Mouse (Mus musculus): ENCODE data around the gene Acot11. TPM values are rescaled to one million over a fixed set of nuclear protein-coding genes. Genes with fewer than 3 reads are reported as not detected.

Acot11 gene
- 10 to 100 TPM in 1 of 2 experiments, 1 to 10 TPM in 1; 9.3 to 10.1 TPM for total RNA-seq (2023)

GRCm38 (mm10) chr4:106804910-106805274 lies at the start of gene Acot11:
Gene Acot11 (minus strand): TSS chr4:106804998.

DNA sequence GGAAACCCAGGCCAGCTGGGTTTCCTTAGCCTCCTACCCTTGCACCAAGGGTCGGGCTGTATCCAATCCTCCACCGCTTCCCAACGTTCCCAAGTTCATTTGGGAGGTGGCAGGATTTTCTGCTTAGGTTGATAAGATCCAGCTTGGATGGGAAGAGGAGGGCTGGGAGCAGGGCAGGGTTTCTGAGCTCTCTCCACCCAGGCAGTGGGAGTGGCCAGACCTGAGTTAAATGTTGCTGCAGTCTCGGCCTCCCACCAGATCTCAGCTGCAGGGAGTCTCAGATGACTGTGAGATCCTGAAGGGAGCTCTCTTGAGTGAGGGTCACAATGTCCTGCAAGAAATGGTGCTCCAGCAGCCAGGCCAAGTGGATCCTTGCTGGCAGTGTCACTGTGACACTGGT lies 71.2 kb downstream of the Acot11 start, which contains the start of gene Fam151a:
Gene Fam151a (plus strand): TSS at position 254 of the 400 bp plus-strand sequence.

DNA sequence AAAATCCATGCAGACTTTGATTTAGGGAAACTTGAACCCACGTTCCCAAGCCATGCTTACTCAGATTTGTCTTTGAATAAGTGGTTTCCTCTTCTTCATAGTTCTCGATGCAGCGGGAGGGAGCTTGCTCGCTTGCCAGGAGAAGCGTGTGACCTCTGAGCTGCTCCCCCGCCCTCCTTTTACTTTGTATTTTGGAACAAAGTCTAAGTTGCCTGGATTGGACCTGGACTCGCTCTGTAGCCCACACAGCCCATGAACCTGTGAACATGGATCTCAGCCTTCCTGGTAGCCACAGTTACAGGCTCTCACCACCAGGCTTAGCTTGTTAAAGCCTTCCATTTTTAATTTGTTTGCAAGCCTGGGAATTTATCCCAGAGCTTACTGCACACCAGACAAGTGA lies 74.0 kb downstream of the Acot11 start, which contains the start of gene Mroh7:
Gene Mroh7 (minus strand): TSS at position 112 of the 400 bp plus-strand sequence.

Other genes starting within 250 kb of the Acot11 start
- gene Dhcr24, start 244.0 kb downstream of the Acot11 start, total RNA-seq (2023), result 1 to 10 TPM; 4.3 to 6.0 TPM
- not detected for gene Lexm, start 187.8 kb downstream of the Acot11 start, total RNA-seq (2023)
- not detected for gene Ttc22, start 182.6 kb downstream of the Acot11 start, total RNA-seq (2023)
- 1 to 10 TPM; 1.9 to 2.3 TPM for gene Pars2, start 153.9 kb downstream of the Acot11 start, total RNA-seq (2023)
- gene Ttc4, start 126.1 kb downstream of the Acot11 start, total RNA-seq (2023), result 10 to 100 TPM; 12.7 to 13.4 TPM
- not detected for gene Mroh7, start 74.1 kb downstream of the Acot11 start, total RNA-seq (2023)
- not detected for gene Fam151a, start 71.1 kb downstream of the Acot11 start, total RNA-seq (2023)
- gene Ssbp3, start 105.7 kb upstream of the Acot11 start, total RNA-seq (2023), result 10 to 100 TPM; 37.9 to 39.7 TPM

Measured in neutrophil, adult 83 days (primary cell).